Mouse (Mus musculus) lung, postnatal 0 days (tissue): ENCODE data around the gene Rab11fip5. TPM values are rescaled to one million over a fixed set of nuclear protein-coding genes. Genes with fewer than 3 reads are reported as not detected.
A peak's percentile ranks its signal among the peaks of the same experiment; 100 is the strongest.

Experiments
- ATAC-seq: fragments of 200-750 bp; cut with Nextera tagmentation; 2 replicates; pipeline ENCODE4 v1.8.0; 2017; ENCODE audit warnings: moderate library complexity
- DNase-seq: peaks from one replicate; pipeline ENCODE4 v3.0.0-alpha.2; 2016; ENCODE audit warnings: low spot score
- H3K27ac ChIP-seq: fragments of 300-500 bp; sonication (generic); 2 replicates; pipeline ENCODE4 v1.5.1; 2014; ENCODE audit warnings: antibody characterized with exemption, mild to moderate bottlenecking, low read length, mixed read lengths
- H3K27me3 ChIP-seq: fragments of 300-500 bp; sonication (generic); replicated peaks from 2 replicates; pipeline ENCODE4 v1.6.1; 2014; ENCODE audit warnings: low read length, mixed read lengths; ENCODE audit not compliant: insufficient read depth
- H3K36me3 ChIP-seq: fragments of 300-500 bp; sonication (generic); 2 replicates; pipeline ENCODE4 v1.6.1; 2014; ENCODE audit warnings: low read length, mixed read lengths; ENCODE audit not compliant: insufficient read depth
- H3K4me1 ChIP-seq: fragments of 300-500 bp; sonication (generic); 2 replicates; pipeline ENCODE4 v1.6.1; 2014; ENCODE audit warnings: antibody characterized with exemption, low read depth, low read length, mixed read lengths; ENCODE audit not compliant: insufficient read depth
- H3K4me2 ChIP-seq: fragments of 300-500 bp; sonication (generic); replicated peaks from 2 replicates; pipeline ENCODE4 v1.6.1; 2014; ENCODE audit warnings: low read depth, mild to moderate bottlenecking, low read length, moderate library complexity, mixed read lengths
- H3K4me3 ChIP-seq: fragments of 300-500 bp; sonication (generic); 2 replicates; pipeline ENCODE4 v1.5.1; 2014; ENCODE audit warnings: low read depth, low read length
- H3K9ac ChIP-seq: fragments of 300-500 bp; sonication (generic); replicated peaks from 2 replicates; pipeline ENCODE4 v1.6.1; 2014; ENCODE audit warnings: low read depth, mild to moderate bottlenecking
- H3K9me3 ChIP-seq: fragments of 300-500 bp; sonication (generic); 2 replicates; pipeline ENCODE4 v1.6.1; 2016; ENCODE audit warnings: low read length, mixed read lengths
- CTCF ChIP-seq: IDR thresholded peaks from 2 replicates; pipeline ENCODE4 v1.5.1; 2016; ENCODE audit warnings: antibody characterized with exemption, mild to moderate bottlenecking
- EP300 ChIP-seq: IDR thresholded peaks from 2 replicates; pipeline ENCODE4 v1.6.1; 2016; ENCODE audit warnings: antibody characterized with exemption, mild to moderate bottlenecking, control low read depth
- WGBS: fragments of 180-500 bp; shearing (Covaris S2); extraction: QIAGEN DNeasy Blood & Tissue Kit; methylation state at CpG from one replicate; pipeline ENCODE4 v1.1.7; 2014; 5-methylcytosine and 5-hydroxymethylcytosine counted together
- polyA plus RNA-seq: library from polyadenylated mRNA; unstranded; fragments of >200 nt; fragmentation: Nextera tagmentation; extraction: Ambion mirVana; gene quantifications from 2 replicates; pipeline ENCODE4 v1.2.1, GENCODE M21; 2015

The Rab11fip5 gene
- polyA plus RNA-seq, 1 experiment from 2014 or later: 11.2 TPM

- Histone ChIP-seq H3K4me3 (no peak overlapping the region), H3K9me3 (no peaks in the 10 kb centered on the region), H3K27me3 (no peaks in the 10 kb centered on the region), H3K36me3 (no peaks in the 10 kb centered on the region), H3K9ac (no peak overlapping the region), H3K27ac (no peak overlapping the region), H3K4me2 (no peak overlapping the region), H3K4me1 (no peaks in the 10 kb centered on the region)
- ATAC-seq (no peak), DNase-seq (no peak)
- WGBS: 86% methylated on average over 2 of the region's 2 CpGs
- TF ChIP-seq EP300 (no peak), CTCF (no peak)
These were observed 8.4 kb upstream of the Rab11fip5 start for GRCm38 (mm10) chr6:85382791-85383190.

- Histone ChIP-seq H3K9ac (no peak overlapping the region), H3K4me1 (no peaks in the 10 kb centered on the region), H3K4me3 (no peak overlapping the region), H3K4me2 (no peak overlapping the region), H3K27me3 (no peaks in the 10 kb centered on the region), H3K9me3 (no peaks in the 10 kb centered on the region), H3K27ac (no peak overlapping the region), H3K36me3 (no peaks in the 10 kb centered on the region)
- no peak for ATAC-seq
- WGBS: 77% methylated on average over 10 of the region's 10 CpGs
- no peak for TF ChIP-seq EP300
- no peak for TF ChIP-seq CTCF
- DNase-seq: no peak
These were observed 7.2 kb upstream of the Rab11fip5 start for GRCm38 (mm10) chr6:85381648-85382020.

DNA sequence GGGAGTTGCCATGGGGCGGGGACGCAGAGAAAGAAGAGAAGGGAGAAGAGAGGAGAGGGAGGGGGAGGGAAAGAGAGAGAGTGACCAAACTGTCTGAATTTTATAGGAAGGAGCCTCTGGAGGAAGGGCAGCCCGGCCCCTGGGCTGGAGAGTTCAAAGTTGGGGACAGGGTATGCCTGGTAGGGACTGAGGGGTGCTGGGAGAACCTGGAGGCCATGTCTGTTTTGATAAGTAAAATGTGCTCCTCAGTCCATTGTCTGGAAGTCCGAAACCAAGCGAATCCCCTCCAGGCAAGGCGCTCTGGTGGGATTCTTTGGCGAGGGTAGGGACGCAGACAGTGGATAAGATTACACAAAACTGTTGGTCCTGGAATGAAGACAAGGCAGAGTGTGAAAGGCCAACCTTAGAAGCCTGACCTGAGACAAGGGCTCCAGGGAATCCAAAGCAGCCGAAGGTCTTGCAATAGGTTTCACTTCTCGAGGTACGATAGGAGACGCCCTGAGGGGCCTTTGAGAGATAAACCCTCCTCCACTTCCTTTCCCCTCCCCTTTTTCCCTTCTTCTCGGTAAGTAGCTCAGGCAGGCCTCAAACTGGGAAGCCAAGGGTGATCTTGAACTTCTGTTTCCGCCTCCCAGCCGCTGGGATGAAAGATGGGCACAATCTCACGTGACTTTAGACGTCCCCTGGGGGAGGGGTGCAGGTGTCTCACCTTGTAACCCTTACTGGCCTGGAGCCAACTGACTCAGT is 6.6 kb upstream of the Rab11fip5 start:
- 33% methylated on average over 17 of the region's 17 CpGs for whole genome bisulfite sequencing
- H3K36me3 ChIP-seq: no peaks in the 10 kb centered on the region
- H3K27me3 ChIP-seq: no peaks in the 10 kb centered on the region
- H3K4me2 ChIP-seq: peak overlapping the region; percentile 34
- TF ChIP-seq EP300 (no peak), CTCF (no peak)
- H3K9ac ChIP-seq: no peak overlapping the region
- H3K27ac ChIP-seq: no peak overlapping the region
- DNase-seq: no peak
- H3K9me3 ChIP-seq: no peaks in the 10 kb centered on the region
- H3K4me1 ChIP-seq: no peaks in the 10 kb centered on the region
- H3K4me3 ChIP-seq: no peak overlapping the region
- ATAC-seq: peak; percentile 18; the same call in 1 of the 2 replicates

DNA sequence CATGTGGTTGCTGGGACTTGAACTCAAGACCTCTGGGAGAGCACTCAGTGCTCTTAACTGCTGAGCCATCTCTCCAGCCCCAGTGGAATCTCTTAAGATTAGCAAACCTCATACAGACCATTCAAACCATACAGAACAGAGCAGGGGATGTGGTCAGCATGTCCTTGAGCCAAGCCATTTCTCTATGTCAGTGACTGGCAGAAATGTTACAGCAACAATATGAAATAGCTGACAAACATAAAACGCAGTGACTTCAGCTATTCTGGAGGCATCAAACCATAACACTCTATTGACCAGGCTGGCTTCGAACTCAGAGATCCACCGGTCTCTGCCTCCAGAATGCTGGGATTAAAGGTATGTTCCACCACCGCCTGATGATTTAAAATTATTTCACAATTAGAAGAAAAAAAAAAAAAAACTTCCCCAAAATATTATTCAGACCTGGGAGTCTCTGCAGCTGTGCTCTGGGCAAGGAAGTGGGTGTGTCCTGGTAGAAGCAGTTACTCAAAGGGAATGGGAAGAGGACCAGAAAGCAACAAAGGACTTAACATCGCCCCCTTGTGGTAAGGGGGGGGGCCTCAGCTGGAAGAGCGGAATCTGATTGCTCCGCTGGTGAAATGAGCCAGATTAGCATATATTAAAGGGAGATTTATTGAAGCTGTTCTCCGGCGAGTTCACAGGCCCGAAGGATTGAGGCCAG is 5.9 kb upstream of the Rab11fip5 start:
- Histone ChIP-seq H3K36me3 (no peaks in the 10 kb centered on the region), H3K4me2 (peak overlapping the region; percentile 34), H3K4me3 (no peak overlapping the region), H3K9ac (no peak overlapping the region), H3K4me1 (no peaks in the 10 kb centered on the region), H3K9me3 (no peaks in the 10 kb centered on the region), H3K27ac (no peak overlapping the region), H3K27me3 (no peaks in the 10 kb centered on the region)
- peak; percentile 97 for DNase-seq
- WGBS: 25% methylated on average over 10 of the region's 10 CpGs
- TF ChIP-seq CTCF (peak; percentile 94), EP300 (peak; percentile 39; the same call in 1 of the 2 replicates)
- ATAC-seq: peak; percentile 94

GRCm38 (mm10) chr6:85378629-85379028 is 4.2 kb upstream of the Rab11fip5 start:
- Histone ChIP-seq H3K4me3 (no peak overlapping the region), H3K4me1 (peaks cover 2% of the 10 kb centered on the region), H3K9me3 (no peaks in the 10 kb centered on the region), H3K9ac (no peak overlapping the region), H3K27me3 (no peaks in the 10 kb centered on the region), H3K4me2 (no peak overlapping the region), H3K36me3 (no peaks in the 10 kb centered on the region), H3K27ac (no peak overlapping the region)
- ATAC-seq (no peak), DNase-seq (no peak)
- TF ChIP-seq EP300 (no peak), CTCF (no peak)
- 52% methylated on average over 7 of the region's 8 CpGs for WGBS

DNA sequence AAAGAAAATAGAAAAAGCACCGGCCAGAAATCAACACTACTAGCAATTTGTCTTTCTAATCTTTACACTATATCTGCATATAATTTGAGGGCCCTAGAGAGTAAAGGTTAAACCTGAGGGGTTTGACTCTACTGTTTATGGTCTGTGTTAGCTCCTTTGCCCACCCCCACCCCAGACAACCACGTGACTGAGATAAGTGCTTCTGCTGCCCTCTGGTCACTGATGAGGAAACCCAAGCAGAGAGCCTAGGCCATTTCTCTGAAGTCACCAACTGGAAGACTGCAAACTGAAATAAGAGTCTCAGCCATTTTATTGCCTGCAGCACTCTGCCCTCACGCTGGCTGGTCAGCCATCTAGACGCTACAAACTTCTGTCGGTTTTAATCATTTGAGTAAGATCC is 3.4 kb upstream of the Rab11fip5 start:
- Histone ChIP-seq H3K4me2 (no peak overlapping the region), H3K27ac (no peak overlapping the region), H3K36me3 (no peaks in the 10 kb centered on the region), H3K4me1 (peaks cover 10% of the 10 kb centered on the region), H3K9me3 (no peaks in the 10 kb centered on the region), H3K27me3 (no peaks in the 10 kb centered on the region), H3K4me3 (no peak overlapping the region), H3K9ac (no peak overlapping the region)
- ATAC-seq: no peak
- no peak for TF ChIP-seq CTCF
- no peak for TF ChIP-seq EP300
- 60% methylated on average over 5 of the region's 5 CpGs for WGBS
- no peak for DNase-seq
